In genomic region chr19:21307755-21308154, GRCm38 (mm10) we compare ENCODE assay signal across 28 mouse cellular contexts. TPM values are rescaled to one million over a fixed set of nuclear protein-coding genes. Genes with fewer than 3 reads are reported as not detected.
A peak's percentile ranks its signal among the peaks of the same experiment; 100 is the strongest.
DNase-seq lines count a peak whose midpoint lies in the region; ATAC-seq and TF ChIP-seq lines count a peak whose summit lies in the region.
"Had no signal": no experiment of that assay in that cellular context is flagged by ENCODE, and none has a peak within 500 bp of the region (broad histone marks: within the 10 kb centered on the region; RNA-seq: fewer than 3 reads in every experiment).

No protein-coding gene starts in this region.

- H3K36me3 ChIP-seq in midbrain, postnatal 0 days (ENCODE audit: insufficient read depth, low read length): no peaks in the 10 kb centered on the region
- H3K36me3 ChIP-seq in midbrain, embryonic 11.5 days (ENCODE audit: control insufficient read depth, insufficient read depth, low read length): no peaks in the 10 kb centered on the region
- H3K36me3 ChIP-seq: embryonic facial prominence, embryonic 13.5 days; heart, embryonic 12.5 days; hindbrain, embryonic 13.5 days; lung, embryonic 15.5 days; midbrain, embryonic 15.5 days; neural tube, embryonic 12.5 days had no signal

- no peaks in the 10 kb centered on the region for H3K9me3 ChIP-seq in midbrain, postnatal 0 days (ENCODE audit: low read length)
- no peaks in the 10 kb centered on the region for H3K9me3 ChIP-seq in midbrain, embryonic 11.5 days (ENCODE audit: control insufficient read depth, low read length)
- H3K9me3 ChIP-seq: embryonic facial prominence, embryonic 13.5 days; heart, embryonic 12.5 days; hindbrain, embryonic 13.5 days; lung, embryonic 15.5 days; midbrain, embryonic 15.5 days; neural tube, embryonic 12.5 days had no signal

- H3K4me2 ChIP-seq in midbrain, postnatal 0 days (ENCODE audit: low read depth, low read length, poor library complexity, severe bottlenecking): no peak overlapping the region
- H3K4me2 ChIP-seq in midbrain, embryonic 11.5 days: no peak overlapping the region
- H3K4me2 ChIP-seq: embryonic facial prominence, embryonic 13.5 days; heart, embryonic 12.5 days; hindbrain, embryonic 13.5 days; lung, embryonic 15.5 days; midbrain, embryonic 15.5 days; neural tube, embryonic 12.5 days had no signal

- no peaks in the 10 kb centered on the region for H3K27me3 ChIP-seq in midbrain, postnatal 0 days (ENCODE audit: insufficient read depth, low read length)
- H3K27me3 ChIP-seq in midbrain, embryonic 11.5 days (ENCODE audit: control insufficient read depth, insufficient read depth, low read length): no peaks in the 10 kb centered on the region
- H3K27me3 ChIP-seq: embryonic facial prominence, embryonic 13.5 days; heart, embryonic 12.5 days; hindbrain, embryonic 13.5 days; lung, embryonic 15.5 days; midbrain, embryonic 15.5 days; neural tube, embryonic 12.5 days had no signal

- peak; percentile 69 for ATAC-seq in frontal cortex, adult (ENCODE audit: low TSS enrichment)
- no peak for ATAC-seq in midbrain, postnatal 0 days (ENCODE audit: low FRiP score)
- ATAC-seq in midbrain, embryonic 11.5 days (ENCODE audit: low FRiP score): no peak
- ATAC-seq: intestine, postnatal 0 days; midbrain, embryonic 15.5 days had no signal

- no peaks in the 10 kb centered on the region for H3K4me1 ChIP-seq in midbrain, postnatal 0 days (ENCODE audit: insufficient read depth, low read length)
- H3K4me1 ChIP-seq in midbrain, embryonic 11.5 days (ENCODE audit: control insufficient read depth, insufficient read depth, low read length): no peaks in the 10 kb centered on the region
- H3K4me1 ChIP-seq: embryonic facial prominence, embryonic 13.5 days; heart, embryonic 12.5 days; hindbrain, embryonic 13.5 days; lung, embryonic 15.5 days; midbrain, embryonic 15.5 days; neural tube, embryonic 12.5 days had no signal

- H3K4me3 ChIP-seq in midbrain, postnatal 0 days (ENCODE audit: low read depth, low read length): no peak overlapping the region
- no peak overlapping the region for H3K4me3 ChIP-seq in midbrain, embryonic 11.5 days (ENCODE audit: low read depth, low read length)
- H3K4me3 ChIP-seq: embryonic facial prominence, embryonic 13.5 days; heart, embryonic 12.5 days; hindbrain, embryonic 13.5 days; layer of hippocampus, adult 2 months; lung, embryonic 15.5 days; midbrain, embryonic 15.5 days; neural tube, embryonic 12.5 days had no signal

- no peak for DNase-seq in frontal cortex, adult 2 months (ENCODE audit: extremely low spot score in 1 of 2, low spot score in 1 of 2)
- DNase-seq in layer of hippocampus, adult 9-10 months (ENCODE audit: low spot score): peak; percentile 21
- DNase-seq in layer of hippocampus, postnatal 10 days (ENCODE audit: low spot score in 2 of 2): no peak
- DNase-seq in midbrain, postnatal 0 days (ENCODE audit: low spot score): peak; percentile 27
- DNase-seq in midbrain, embryonic 11.5 days (ENCODE audit: low spot score, missing footprints): no peak
- DNase-seq in thymus, adult 18-20 months: no peak
- DNase-seq: adrenal gland, postnatal 14 days; cerebellum, adult 18-20 months; cerebellum, postnatal 10 days; gastrocnemius, postnatal 25 days; heart, adult 18-20 months; heart, postnatal 4 days; kidney, postnatal 14 days; left cerebral cortex, postnatal 4 days; right cerebral cortex, adult 18-20 months; spleen, adult 18-20 months; thymus, adult 2 months; thymus, postnatal 36 days had no signal

- no peak overlapping the region for H3K9ac ChIP-seq in midbrain, postnatal 0 days (replicated peaks; ENCODE audit: low read length, poor library complexity, severe bottlenecking)
- no peak overlapping the region for H3K9ac ChIP-seq in midbrain, embryonic 11.5 days (ENCODE audit: low read length)
- H3K9ac ChIP-seq: embryonic facial prominence, embryonic 13.5 days; heart, embryonic 12.5 days; hindbrain, embryonic 13.5 days; liver, embryonic 14.5 days; lung, embryonic 15.5 days; midbrain, embryonic 15.5 days; neural tube, embryonic 12.5 days had no signal

- H3K27ac ChIP-seq in midbrain, postnatal 0 days (ENCODE audit: low read depth, low read length): no peak overlapping the region
- no peak overlapping the region for H3K27ac ChIP-seq in midbrain, embryonic 11.5 days (ENCODE audit: low read depth, low read length)
- H3K27ac ChIP-seq: embryonic facial prominence, embryonic 13.5 days; hindbrain, embryonic 13.5 days; layer of hippocampus, adult 2 months; liver, embryonic 14.5 days; lung, embryonic 15.5 days; midbrain, embryonic 15.5 days; neural tube, embryonic 12.5 days had no signal

- 91% methylated on average over 3 of the region's 3 CpGs for WGBS in midbrain, postnatal 0 days
- 93% methylated on average over 3 of the region's 3 CpGs for WGBS in midbrain, embryonic 11.5 days

- no peak for TF ChIP-seq CTCF in midbrain, postnatal 0 days (IDR thresholded peaks at IDR 0.05)

RNA-seq across cellular contexts. Expression of gene Zfand5, which starts 35.7 kb away (rescaled TPM):
- polyA plus RNA-seq in frontal cortex, adult 2 months (2012; rRNA removed): 123 and 146 TPM in 2 replicates
- 100 to 1,000 TPM; 150 to 156 TPM for total RNA-seq in layer of hippocampus, postnatal 10 days (2021)
- total RNA-seq in midbrain, postnatal 0 days (2014; rRNA removed): 99.1 and 147 TPM in 2 replicates
- polyA plus RNA-seq in midbrain, postnatal 0 days (2015; fragmentation: Nextera tagmentation; extraction: Ambion mirVana): 120 and 123 TPM in 2 replicates
- 186 and 191 TPM in 2 replicates for polyA plus RNA-seq in midbrain, embryonic 11.5 days (2014; fragmentation: Nextera tagmentation; extraction: Ambion mirVana)

Comparison
In these comparisons a context has a peak if more than half of its experiments do, and no peak if none do; other contexts are left out.
1. DNase-seq: peak in layer of hippocampus, adult 9-10 months (single experiment) and midbrain, postnatal 0 days (single experiment); none in frontal cortex, adult 2 months (0 of 2), layer of hippocampus, postnatal 10 days (0 of 2), midbrain, embryonic 11.5 days (single experiment) and thymus, adult 18-20 months (0 of 2).